Mouse (Mus musculus) natural killer cell, adult 2 months (primary cell): Measurements from ENCODE around the gene Vsig8.

Experiments
- DNase-seq, 2 experiments: peaks; one replicate each; pipeline ENCODE4 v3.0.0; 2022; ENCODE audit warnings: low spot score in 2 of 2

Vsig8 gene

GRCm38 (mm10) chr1:172528701-172529100, 27.0 kb upstream of the Vsig8 start:
- DNase-seq = peak; percentile 90 to 94

GRCm38 (mm10) chr1:172530544-172531220, 25.1 kb upstream of the Vsig8 start:
- DNase-seq = no peak

- DNase-seq = no peak
Measured at GRCm38 (mm10) chr1:172532551-172532950, 23.2 kb upstream of the Vsig8 start.

- no peak for DNase-seq
Measured at GRCm38 (mm10) chr1:172535116-172535515, 20.6 kb upstream of the Vsig8 start.

- no peak for DNase-seq
Measured at GRCm38 (mm10) chr1:172539827-172540226, 15.9 kb upstream of the Vsig8 start.

GRCm38 (mm10) chr1:172540283-172540820, 15.4 kb upstream of the Vsig8 start:
- DNase-seq = no peak

GRCm38 (mm10) chr1:172546062-172546461, 9.7 kb upstream of the Vsig8 start:
- DNase-seq = no peak

GRCm38 (mm10) chr1:172548501-172548900, 7.2 kb upstream of the Vsig8 start:
- DNase-seq = peak; percentile 42 to 51

- no peak for DNase-seq
Measured at GRCm38 (mm10) chr1:172549314-172549713, 6.4 kb upstream of the Vsig8 start.

GRCm38 (mm10) chr1:172549717-172550116, 6.0 kb upstream of the Vsig8 start:
- no peak for DNase-seq

- peak in 1 of 2 experiments; percentile 50 for DNase-seq
Measured at GRCm38 (mm10) chr1:172550551-172550951, 5.2 kb upstream of the Vsig8 start.

- DNase-seq = no peak
Measured at GRCm38 (mm10) chr1:172551009-172551408, 4.7 kb upstream of the Vsig8 start.

GRCm38 (mm10) chr1:172552623-172553022, 3.1 kb upstream of the Vsig8 start:
- DNase-seq = no peak

GRCm38 (mm10) chr1:172562641-172563464, 7.1 kb downstream of the Vsig8 start:
- peak; percentile 64 to 70 for DNase-seq

- DNase-seq = no peak
Measured at GRCm38 (mm10) chr1:172563465-172563828, 7.7 kb downstream of the Vsig8 start.

- DNase-seq = no peak
Measured at GRCm38 (mm10) chr1:172566131-172566530, 10.4 kb downstream of the Vsig8 start.

- no peak for DNase-seq
Measured at GRCm38 (mm10) chr1:172567758-172568157, 12.0 kb downstream of the Vsig8 start.

GRCm38 (mm10) chr1:172580116-172580515, 24.4 kb downstream of the Vsig8 start:
- DNase-seq = no peak

- DNase-seq = no peak
Measured at GRCm38 (mm10) chr1:172582436-172582835, 26.7 kb downstream of the Vsig8 start.

- no peak for DNase-seq
Measured at GRCm38 (mm10) chr1:172584271-172584670, 28.5 kb downstream of the Vsig8 start.

- DNase-seq = no peak
Measured at GRCm38 (mm10) chr1:172585026-172585425, 29.3 kb downstream of the Vsig8 start.

- DNase-seq = no peak
Measured at GRCm38 (mm10) chr1:172585612-172586567, 30.2 kb downstream of the Vsig8 start.
